Comparison of ENCODE assay signal across 9 mouse cellular contexts in genomic region chr14:3332087-3332677, GRCm38 (mm10). TPM values are rescaled to one million over a fixed set of nuclear protein-coding genes. Genes with fewer than 3 reads are reported as not detected.
DNase-seq lines count a peak whose midpoint lies in the region; ATAC-seq and TF ChIP-seq lines count a peak whose summit lies in the region.
"Not testable (repeated sequence)": the region's sequence is repeated elsewhere in the genome, so short reads cannot be mapped to it uniquely, and the experiment has no call there.
"Had no signal": no experiment of that assay in that cellular context is flagged by ENCODE, and none has a peak within 500 bp of the region (broad histone marks: within the 10 kb centered on the region; RNA-seq: fewer than 3 reads in every experiment).

TSS of gene Gm2956 (plus strand) at chr14:3332627.

- H3K4me2 ChIP-seq in embryonic facial prominence, embryonic 13.5 days = peak within 1 kb of the TSS; percentile 62
- peak within 1 kb of the TSS; percentile 51 for H3K4me2 ChIP-seq in heart, postnatal 0 days (ENCODE audit: low read depth, low read length)
- peak within 1 kb of the TSS; percentile 65 for H3K4me2 ChIP-seq in intestine, embryonic 15.5 days (replicated peaks)
- peak within 1 kb of the TSS; percentile 44 for H3K4me2 ChIP-seq in limb, embryonic 11.5 days (ENCODE audit: low read depth, severe bottlenecking)
- H3K4me2 ChIP-seq in neural tube, embryonic 14.5 days (ENCODE audit: low read depth, low read length) = peak within 1 kb of the TSS; percentile 38; the same call in 1 of the 2 replicates

- peak; percentile 2 for DNase-seq in frontal cortex, postnatal 10 days (ENCODE audit: low spot score in 2 of 2)
- peak; percentile 5 for DNase-seq in heart, postnatal 0 days (ENCODE audit: low spot score)
- DNase-seq in limb, embryonic 11.5 days (ENCODE audit: low spot score); midbrain, embryonic 10.5 days (ENCODE audit: low spot score): not testable (repeated sequence)

- not testable (repeated sequence) for H3K9me3 ChIP-seq in embryonic facial prominence, embryonic 13.5 days; heart, postnatal 0 days (replicated peaks; ENCODE audit: control insufficient read depth, low read length); intestine, embryonic 15.5 days; limb, embryonic 11.5 days (ENCODE audit: control insufficient read depth, low read length); midbrain, embryonic 10.5 days (replicated peaks); neural tube, embryonic 14.5 days (ENCODE audit: control insufficient read depth, low read length)

- H3K9ac ChIP-seq in embryonic facial prominence, embryonic 13.5 days = 0 out of 2 replicates have a peak within 1 kb of the TSS, but pooled peaks have one; percentile 46
- not testable (repeated sequence) for H3K9ac ChIP-seq in heart, postnatal 0 days (replicated peaks; ENCODE audit: low read depth, low read length); intestine, embryonic 15.5 days; limb, embryonic 11.5 days (ENCODE audit: low read length)
- 0 out of 2 replicates have a peak within 1 kb of the TSS, but pooled peaks have one; percentile 25 for H3K9ac ChIP-seq in neural tube, embryonic 14.5 days (replicated peaks; ENCODE audit: low read depth, low read length)

- not testable (repeated sequence) for H3K27me3 ChIP-seq in embryonic facial prominence, embryonic 13.5 days; heart, postnatal 0 days (ENCODE audit: control insufficient read depth, insufficient read depth, low read length); intestine, embryonic 15.5 days (replicated peaks); limb, embryonic 11.5 days (ENCODE audit: control insufficient read depth, insufficient read depth, low read length); midbrain, embryonic 10.5 days (ENCODE audit: low read depth, poor library complexity, severe bottlenecking); neural tube, embryonic 14.5 days (ENCODE audit: control insufficient read depth, insufficient read depth, low read length)

- H3K4me1 ChIP-seq in embryonic facial prominence, embryonic 13.5 days; heart, postnatal 0 days (ENCODE audit: control insufficient read depth, insufficient read depth); intestine, embryonic 15.5 days (replicated peaks); limb, embryonic 11.5 days (ENCODE audit: control insufficient read depth, insufficient read depth, low read length); midbrain, embryonic 10.5 days; neural tube, embryonic 14.5 days (ENCODE audit: control insufficient read depth, insufficient read depth, low read length): not testable (repeated sequence)

- 0% methylated on average over 8 of the region's 37 CpGs for WGBS in embryonic facial prominence, embryonic 13.5 days
- 0% methylated on average over 2 of the region's 37 CpGs for WGBS in heart, postnatal 0 days
- WGBS in intestine, embryonic 15.5 days = 0% methylated on average over 4 of the region's 37 CpGs
- WGBS in limb, embryonic 11.5 days = 0% methylated on average over 2 of the region's 37 CpGs
- 0% methylated on average over 4 of the region's 37 CpGs for WGBS in midbrain, embryonic 10.5 days
- WGBS in neural tube, embryonic 14.5 days = 0% methylated on average over 2 of the region's 37 CpGs

- TF ChIP-seq CTCF in heart, postnatal 0 days (IDR thresholded peaks at IDR 0.05; ENCODE audit: low read depth) = not testable (repeated sequence)

- not testable (repeated sequence) for H3K36me3 ChIP-seq in embryonic facial prominence, embryonic 13.5 days; heart, postnatal 0 days (replicated peaks; ENCODE audit: control insufficient read depth, insufficient read depth, low read length); intestine, embryonic 15.5 days; limb, embryonic 11.5 days (ENCODE audit: control insufficient read depth, insufficient read depth, low read length); midbrain, embryonic 10.5 days; neural tube, embryonic 14.5 days (ENCODE audit: control insufficient read depth, insufficient read depth, low read length)

- H3K4me3 ChIP-seq in embryonic facial prominence, embryonic 13.5 days = peak within 1 kb of the TSS; percentile 41
- peak within 1 kb of the TSS; percentile 35 for H3K4me3 ChIP-seq in heart, postnatal 0 days (ENCODE audit: low read depth, low read length)
- peak within 1 kb of the TSS; percentile 36 for H3K4me3 ChIP-seq in intestine, embryonic 15.5 days (replicated peaks)
- peak within 1 kb of the TSS; percentile 26 for H3K4me3 ChIP-seq in limb, embryonic 11.5 days (ENCODE audit: low read depth, low read length)
- H3K4me3 ChIP-seq in midbrain, embryonic 10.5 days = peak within 1 kb of the TSS; percentile 50
- H3K4me3 ChIP-seq in neural tube, embryonic 14.5 days (ENCODE audit: low read depth, low read length) = peak within 1 kb of the TSS; percentile 32

- TF ChIP-seq EP300 in heart, postnatal 0 days (IDR thresholded peaks at IDR 0.05; ENCODE audit: low read depth) = not testable (repeated sequence)

- H3K27ac ChIP-seq in embryonic facial prominence, embryonic 13.5 days; heart, postnatal 0 days (ENCODE audit: low read depth); intestine, embryonic 15.5 days; limb, embryonic 11.5 days (replicated peaks; ENCODE audit: low read depth, low read length); neural tube, embryonic 14.5 days (ENCODE audit: low read depth, low read length): not testable (repeated sequence)
- H3K27ac ChIP-seq in midbrain, embryonic 10.5 days (replicated peaks) = peak within 1 kb of the TSS; percentile 76

- not testable (repeated sequence) for ATAC-seq in embryonic facial prominence, embryonic 13.5 days (ENCODE audit: insufficient number of reproducible peaks, insufficient read depth, low FRiP score, low TSS enrichment, low read depth); heart, postnatal 0 days (ENCODE audit: insufficient read depth, low read depth); intestine, embryonic 15.5 days; limb, embryonic 11.5 days (ENCODE audit: insufficient number of reproducible peaks, low FRiP score, low TSS enrichment, low read depth); neural tube, embryonic 14.5 days (ENCODE audit: low read depth)

RNA-seq across cellular contexts. Expression of gene Gm2956, which starts in this region (rescaled TPM):
- not detected in 2 replicates for polyA plus RNA-seq in embryonic facial prominence, embryonic 13.5 days (2015; fragmentation: Nextera tagmentation; extraction: Ambion mirVana)
- total RNA-seq in heart, postnatal 0 days (2014; rRNA removed; ENCODE audit: low replicate concordance) = 0.95 TPM in 1 of 2 replicates, not detected in the other
- polyA plus RNA-seq in heart, postnatal 0 days (2015; fragmentation: Nextera tagmentation; extraction: Ambion mirVana) = 0.56 and 1.0 TPM in 2 replicates
- polyA plus RNA-seq in intestine, embryonic 15.5 days (2015; fragmentation: Nextera tagmentation; extraction: Ambion mirVana) = not detected in 2 replicates
- polyA plus RNA-seq in limb, embryonic 11.5 days (2014; fragmentation: Nextera tagmentation; extraction: Ambion mirVana) = not detected in 2 replicates
- not detected in 2 replicates for polyA plus RNA-seq in midbrain, embryonic 10.5 days (2016; fragmentation: Nextera tagmentation; extraction: Ambion mirVana)
- 0.28 and 0.48 TPM in 2 replicates for polyA plus RNA-seq in neural tube, embryonic 14.5 days (2014; fragmentation: Nextera tagmentation; extraction: Ambion mirVana)
- total RNA-seq: gastrocnemius, postnatal 25 days; heart, postnatal 25 days had no signal
